Mouse (Mus musculus): Measurements from ENCODE around the gene Krt77.

DNA sequence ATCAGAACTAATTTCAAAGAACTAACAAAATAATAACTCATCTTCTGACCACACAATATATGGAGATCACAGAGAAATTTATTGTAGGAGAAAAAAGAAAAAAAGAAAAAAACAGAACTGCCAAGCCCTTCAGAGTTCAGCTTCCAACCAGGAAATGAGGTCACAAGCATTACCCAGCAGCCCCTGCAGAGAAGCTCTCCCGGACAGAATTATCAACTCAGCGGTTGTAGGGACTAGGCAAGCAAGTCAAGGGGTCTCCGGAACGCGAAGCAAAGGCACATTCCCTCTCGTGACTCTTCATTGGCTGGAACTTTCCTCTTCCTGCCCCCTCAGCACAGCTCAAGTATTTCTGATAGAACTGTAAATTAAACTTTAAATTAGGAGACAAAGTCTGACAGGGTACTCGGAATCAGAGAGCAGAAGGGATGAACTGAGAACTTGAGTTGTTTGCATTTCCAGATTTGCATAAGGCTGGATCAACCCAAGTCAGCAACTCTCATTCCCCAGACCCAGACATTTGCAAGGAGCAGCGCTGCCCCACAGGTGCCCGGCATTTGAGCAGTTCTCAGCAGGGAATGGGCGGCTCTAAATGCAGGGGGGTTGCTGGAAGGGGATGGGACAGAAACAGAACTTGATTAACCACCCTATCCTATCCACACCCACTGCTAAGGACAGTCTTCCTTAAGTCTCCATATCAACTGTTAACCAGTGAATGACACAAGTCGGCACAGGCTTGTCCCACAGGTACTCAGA is 10.7 kb downstream of the Krt77 start:
- no peak for TF ChIP-seq POLR2A (IDR thresholded peaks at IDR 0.05; ENCODE audit: extremely low read depth, insufficient read depth, low read length)
- TF ChIP-seq CTCF (IDR thresholded peaks at IDR 0.05; ENCODE audit: extremely low read depth, insufficient read depth, low read length): no peak

Measured in cortical plate, adult 2 months (tissue).